Mouse (Mus musculus): Measurements from ENCODE around the gene Yju2. TPM values are rescaled to one million over a fixed set of nuclear protein-coding genes. Genes with fewer than 3 reads are reported as not detected.

The Yju2 gene
- total and polyA plus RNA-seq, 2 experiments, result 3.4 to 3.6 TPM

DNA sequence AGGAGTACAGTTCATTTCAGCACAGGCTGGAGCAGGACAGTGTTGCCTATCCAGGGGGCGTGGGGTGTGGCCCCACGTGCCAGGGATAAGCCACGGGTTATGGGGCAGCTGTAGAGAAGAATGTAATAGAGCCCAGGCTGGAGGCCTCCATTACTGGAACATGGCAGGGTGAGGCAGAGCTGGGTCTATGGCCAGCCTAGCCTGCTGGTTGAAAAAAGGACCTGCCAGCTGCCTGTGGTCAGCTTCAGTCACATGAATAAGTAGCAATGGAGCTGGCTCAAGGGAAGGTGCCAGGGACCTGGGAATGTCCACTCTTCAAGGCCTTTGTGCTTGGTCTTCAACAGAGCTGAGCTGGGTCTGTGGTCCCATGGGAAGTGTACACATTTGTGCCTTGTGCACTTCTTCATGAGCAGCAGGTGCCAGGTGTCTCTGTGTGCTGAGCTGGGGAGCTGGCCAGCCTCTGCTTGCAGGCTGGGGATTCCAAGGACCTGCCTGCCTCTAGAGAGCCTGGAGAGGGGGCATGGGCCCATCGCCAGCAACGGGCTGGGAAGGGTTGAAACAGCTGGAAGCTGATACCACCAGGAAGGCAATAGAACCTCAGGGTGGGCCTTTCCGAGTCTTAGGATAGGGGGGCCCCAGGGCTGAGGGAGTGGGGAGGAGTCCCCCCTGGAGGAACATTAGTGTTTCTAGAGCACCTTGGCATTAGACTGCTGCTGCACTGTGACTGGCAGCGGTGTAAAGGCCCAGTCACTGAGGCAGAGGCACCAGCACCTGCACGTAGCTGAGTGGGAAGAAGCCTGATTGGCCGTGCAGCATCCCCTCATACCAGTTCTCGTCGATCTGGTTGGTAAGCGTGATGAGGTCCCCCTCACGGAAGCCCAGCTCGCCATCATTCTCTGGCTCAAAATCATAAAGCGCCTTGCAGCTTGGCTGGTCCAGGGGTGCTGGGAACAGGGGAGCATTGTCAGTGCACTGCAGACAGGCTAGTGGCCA lies 58.2 kb downstream of the Yju2 start:
- Histone ChIP-seq H3K36me3 (ENCODE audit: control insufficient read depth, insufficient read depth, low read length) (peaks cover 4% of the 10 kb centered on the region; the same call in 1 of the 2 replicates), H3K27ac (replicated peaks; ENCODE audit: insufficient read depth, low read depth, low read length) (no peak overlapping the region), H3K4me3 (ENCODE audit: insufficient read depth, low read depth, low read length) (no peak overlapping the region), H3K79me2 (ENCODE audit: control insufficient read depth, insufficient read depth, low read length) (peaks cover 1% of the 10 kb centered on the region; the same call in 1 of the 2 replicates), H3K9ac (ENCODE audit: low read depth, low read length) (no peak overlapping the region), H3K27me3 (ENCODE audit: control insufficient read depth, insufficient read depth, low read length) (no peaks in the 10 kb centered on the region), H3K4me1 (ENCODE audit: control insufficient read depth, insufficient read depth, low read length) (peaks cover 6% of the 10 kb centered on the region; the same call in 1 of the 2 replicates)
- TF ChIP-seq CTCF (IDR thresholded peaks at IDR 0.05; ENCODE audit: low read depth, low read length) (no peak), POLR2A (IDR thresholded peaks at IDR 0.05; ENCODE audit: extremely low read depth, insufficient read depth, low read length) (no peak)
- no peak for DNase-seq (ENCODE audit: extremely low read depth, low read depth, low spot score)
- 83% methylated on average over 15 of the region's 15 CpGs for WGBS

DNA sequence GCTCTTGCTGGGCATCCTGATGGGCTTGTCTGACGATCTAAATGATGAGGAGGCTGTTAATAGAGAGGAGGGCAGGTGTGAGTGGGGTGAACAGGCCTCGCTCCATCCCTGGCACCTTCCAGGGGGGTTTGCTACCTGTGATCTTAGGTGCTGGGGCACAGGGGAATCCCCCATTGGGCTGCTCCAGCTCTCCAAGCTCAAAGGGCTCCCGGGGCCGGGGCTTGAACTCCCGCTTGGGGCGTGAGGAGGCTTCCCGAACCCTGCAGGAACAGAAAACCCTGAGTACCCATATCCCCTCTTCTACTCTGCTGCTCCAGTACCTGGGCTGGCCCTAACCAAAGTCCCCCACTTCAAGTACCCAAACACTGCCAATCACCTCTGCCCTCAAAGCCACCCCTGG lies 58.9 kb downstream of the Yju2 start:
- no peak for DNase-seq (ENCODE audit: extremely low read depth, low read depth, low spot score)
- Histone ChIP-seq H3K4me1 (ENCODE audit: control insufficient read depth, insufficient read depth, low read length) (peaks cover 6% of the 10 kb centered on the region; the same call in 1 of the 2 replicates), H3K4me3 (ENCODE audit: insufficient read depth, low read depth, low read length) (no peak overlapping the region), H3K27ac (replicated peaks; ENCODE audit: insufficient read depth, low read depth, low read length) (no peak overlapping the region), H3K36me3 (ENCODE audit: control insufficient read depth, insufficient read depth, low read length) (peaks cover 4% of the 10 kb centered on the region; the same call in 1 of the 2 replicates), H3K79me2 (ENCODE audit: control insufficient read depth, insufficient read depth, low read length) (peaks cover 9% of the 10 kb centered on the region; the same call in 1 of the 2 replicates), H3K27me3 (ENCODE audit: control insufficient read depth, insufficient read depth, low read length) (no peaks in the 10 kb centered on the region), H3K9ac (ENCODE audit: low read depth, low read length) (no peak overlapping the region)
- TF ChIP-seq POLR2A (IDR thresholded peaks at IDR 0.05; ENCODE audit: extremely low read depth, insufficient read depth, low read length) (no peak), CTCF (IDR thresholded peaks at IDR 0.05; ENCODE audit: low read depth, low read length) (no peak)
- 89% methylated on average over 7 of the region's 7 CpGs for WGBS

Other genes starting within 250 kb of the Yju2 start
- gene Pot1b, start 246.5 kb upstream of the Yju2 start, total RNA-seq (2014; rRNA removed), result 5.3 and 7.3 TPM in 2 replicates
- gene Pot1b, start 246.5 kb upstream of the Yju2 start, polyA plus RNA-seq (2012; rRNA removed), result 0.55 and 0.62 TPM in 2 replicates
- 7.5 and 8.2 TPM in 2 replicates for gene Adgre4, start 209.1 kb upstream of the Yju2 start, total RNA-seq (2014; rRNA removed)
- 1.1 and 2.4 TPM in 2 replicates for gene Adgre4, start 209.1 kb upstream of the Yju2 start, polyA plus RNA-seq (2012; rRNA removed)
- gene Zfp119a, start 80.2 kb upstream of the Yju2 start, total RNA-seq (2014; rRNA removed), result 4.7 and 5.2 TPM in 2 replicates
- gene Zfp119a, start 80.2 kb upstream of the Yju2 start, polyA plus RNA-seq (2012; rRNA removed), result 0.24 and 0.35 TPM in 2 replicates
- 5.8 and 8.3 TPM in 2 replicates for gene Zfp959, start 67.0 kb upstream of the Yju2 start, total RNA-seq (2014; rRNA removed)
- 0.77 and 1.2 TPM in 2 replicates for gene Zfp959, start 67.0 kb upstream of the Yju2 start, polyA plus RNA-seq (2012; rRNA removed)
- 3.1 and 4.3 TPM in 2 replicates for gene Zfp119b, start 9.6 kb upstream of the Yju2 start, total RNA-seq (2014; rRNA removed)
- gene Zfp119b, start 9.6 kb upstream of the Yju2 start, polyA plus RNA-seq (2012; rRNA removed), result 0.26 and 0.40 TPM in 2 replicates
- 0.18 and 1.3 TPM in 2 replicates for gene Ebi3, start 6.5 kb upstream of the Yju2 start, total RNA-seq (2014; rRNA removed)
- gene Ebi3, start 6.5 kb upstream of the Yju2 start, polyA plus RNA-seq (2012; rRNA removed), result 0.61 and 2.3 TPM in 2 replicates
- gene Shd, start 11.4 kb downstream of the Yju2 start, total RNA-seq (2014; rRNA removed), result not detected in 2 replicates
- 0.20 and 0.35 TPM in 2 replicates for gene Shd, start 11.4 kb downstream of the Yju2 start, polyA plus RNA-seq (2012; rRNA removed)
- gene Fsd1, start 27.4 kb downstream of the Yju2 start, total RNA-seq (2014; rRNA removed), result not detected in 2 replicates
- not detected in 2 replicates for gene Fsd1, start 27.4 kb downstream of the Yju2 start, polyA plus RNA-seq (2012; rRNA removed)
- gene Stap2, start 46.5 kb downstream of the Yju2 start, total RNA-seq (2014; rRNA removed), result 30.9 and 35.3 TPM in 2 replicates
- gene Stap2, start 46.5 kb downstream of the Yju2 start, polyA plus RNA-seq (2012; rRNA removed), result 38.8 and 44.8 TPM in 2 replicates
- 86.2 and 93.2 TPM in 2 replicates for gene Mpnd, start 46.6 kb downstream of the Yju2 start, total RNA-seq (2014; rRNA removed)
- gene Mpnd, start 46.6 kb downstream of the Yju2 start, polyA plus RNA-seq (2012; rRNA removed), result 142 and 175 TPM in 2 replicates
- 8.8 and 10.5 TPM in 2 replicates for gene Sh3gl1, start 77.5 kb downstream of the Yju2 start, total RNA-seq (2014; rRNA removed)
- gene Sh3gl1, start 77.5 kb downstream of the Yju2 start, polyA plus RNA-seq (2012; rRNA removed), result 33.5 and 40.0 TPM in 2 replicates
- 0.37 and 0.81 TPM in 2 replicates for gene Chaf1a, start 81.3 kb downstream of the Yju2 start, total RNA-seq (2014; rRNA removed)
- 0.26 and 0.31 TPM in 2 replicates for gene Chaf1a, start 81.3 kb downstream of the Yju2 start, polyA plus RNA-seq (2012; rRNA removed)
- 34.9 and 42.9 TPM in 2 replicates for gene Ubxn6, start 115.9 kb downstream of the Yju2 start, total RNA-seq (2014; rRNA removed)
- 55.8 and 56.0 TPM in 2 replicates for gene Ubxn6, start 115.9 kb downstream of the Yju2 start, polyA plus RNA-seq (2012; rRNA removed)
- gene Hdgfl2, start 120.5 kb downstream of the Yju2 start, total RNA-seq (2014; rRNA removed), result 11.3 and 13.8 TPM in 2 replicates
- gene Hdgfl2, start 120.5 kb downstream of the Yju2 start, polyA plus RNA-seq (2012; rRNA removed), result 29.0 and 30.2 TPM in 2 replicates
- 2.1 and 2.3 TPM in 2 replicates for gene Plin4, start 150.7 kb downstream of the Yju2 start, total RNA-seq (2014; rRNA removed)
- gene Plin4, start 150.7 kb downstream of the Yju2 start, polyA plus RNA-seq (2012; rRNA removed), result 1.8 and 2.8 TPM in 2 replicates
- 19.2 and 24.6 TPM in 2 replicates for gene Plin5, start 158.5 kb downstream of the Yju2 start, total RNA-seq (2014; rRNA removed)
- gene Plin5, start 158.5 kb downstream of the Yju2 start, polyA plus RNA-seq (2012; rRNA removed), result 42.7 and 58.2 TPM in 2 replicates
- gene Lrg1, start 162.9 kb downstream of the Yju2 start, total RNA-seq (2014; rRNA removed), result 90.0 and 116 TPM in 2 replicates
- 543 and 600 TPM in 2 replicates for gene Lrg1, start 162.9 kb downstream of the Yju2 start, polyA plus RNA-seq (2012; rRNA removed)
- 1.3 TPM in 2 replicates for gene Sema6b, start 181.2 kb downstream of the Yju2 start, total RNA-seq (2014; rRNA removed)
- gene Sema6b, start 181.2 kb downstream of the Yju2 start, polyA plus RNA-seq (2012; rRNA removed), result 2.7 and 3.9 TPM in 2 replicates
- gene Tnfaip8l1, start 203.4 kb downstream of the Yju2 start, total RNA-seq (2014; rRNA removed), result 16.2 and 20.9 TPM in 2 replicates
- gene Tnfaip8l1, start 203.4 kb downstream of the Yju2 start, polyA plus RNA-seq (2012; rRNA removed), result 21.8 and 25.5 TPM in 2 replicates
- 89.4 and 91.1 TPM in 2 replicates for gene Mydgf, start 224.8 kb downstream of the Yju2 start, total RNA-seq (2014; rRNA removed)
- 81.1 and 86.0 TPM in 2 replicates for gene Mydgf, start 224.8 kb downstream of the Yju2 start, polyA plus RNA-seq (2012; rRNA removed)

Data from liver, adult 2 months (tissue).